Mouse (Mus musculus) left cerebral cortex, postnatal 4 days (tissue): ENCODE data around the gene Sema4b. TPM values are rescaled to one million over a fixed set of nuclear protein-coding genes. Genes with fewer than 3 reads are reported as not detected.

Experiments used
- DNase-seq: peaks from one replicate; pipeline ENCODE4 v3.0.0-alpha.2; 2022
- intact Hi-C: fragments of 180-260 bp; cut with DNase I; formaldehyde crosslinking; loops from one replicate; pipeline ENCODE4 v1.15.1; 2025
- total RNA-seq, 2 experiments: library from RNA; stranded (reverse); gene quantifications; 2 replicates each; pipeline ENCODE4 v1.2.3; 2021

Sema4b gene
- total RNA-seq, 2 experiments from 2014 or later = 31.4 to 33.9 TPM

DNA sequence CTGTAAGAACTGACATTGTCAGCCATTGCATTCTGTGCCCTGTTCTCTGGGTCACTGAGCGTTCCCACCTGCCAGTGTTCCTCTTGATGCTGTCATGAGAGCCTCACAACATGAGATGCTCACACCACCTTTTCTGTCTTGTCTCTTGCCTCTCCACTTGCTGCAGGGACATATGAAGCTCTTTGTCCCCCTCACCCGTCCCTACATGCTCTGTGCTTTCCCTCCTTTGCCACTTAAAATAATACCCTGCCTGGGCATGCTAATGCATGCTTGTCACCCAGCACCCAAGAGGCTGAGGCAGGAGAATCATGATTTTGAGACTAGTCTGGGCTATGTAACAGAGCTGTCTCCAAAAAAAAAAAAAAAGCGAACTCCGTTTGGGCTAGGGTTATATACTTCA, 24.3 kb downstream of the Sema4b start:
- intact Hi-C loops = no loop called here
- no peak for DNase-seq

GRCm38 (mm10) chr7:80213604-80214003, 27.0 kb downstream of the Sema4b start:
- no peak for DNase-seq
- intact Hi-C loops = no loop called here

DNA sequence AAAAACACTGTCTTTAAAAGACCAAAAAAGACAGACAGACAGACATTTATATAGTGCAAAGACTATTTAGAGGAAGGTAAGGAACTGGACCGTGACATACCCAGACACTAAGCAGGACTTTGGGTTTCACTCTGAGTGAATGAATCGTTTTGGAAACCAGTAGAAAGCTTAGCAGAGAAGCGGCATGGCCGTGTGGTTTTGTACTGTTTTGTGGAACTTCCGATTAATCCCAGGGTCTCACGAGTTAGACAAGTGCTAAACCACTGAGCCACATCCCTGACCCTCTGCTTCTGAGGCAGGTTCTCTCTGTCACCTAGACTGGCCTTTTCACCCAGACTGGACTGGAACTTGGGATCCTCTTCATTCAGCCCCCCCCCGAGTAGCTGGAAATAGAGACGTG, 27.8 kb downstream of the Sema4b start:
- intact Hi-C loops = no loop called here
- DNase-seq = no peak

GRCm38 (mm10) chr7:80215398-80215797, 28.8 kb downstream of the Sema4b start:
- intact Hi-C loops = loop anchor here (5.0 kb wide), 1 partner anchor 73 kb away; no protein-coding TSS in a partner anchor
- DNase-seq = peak; percentile 88

DNA sequence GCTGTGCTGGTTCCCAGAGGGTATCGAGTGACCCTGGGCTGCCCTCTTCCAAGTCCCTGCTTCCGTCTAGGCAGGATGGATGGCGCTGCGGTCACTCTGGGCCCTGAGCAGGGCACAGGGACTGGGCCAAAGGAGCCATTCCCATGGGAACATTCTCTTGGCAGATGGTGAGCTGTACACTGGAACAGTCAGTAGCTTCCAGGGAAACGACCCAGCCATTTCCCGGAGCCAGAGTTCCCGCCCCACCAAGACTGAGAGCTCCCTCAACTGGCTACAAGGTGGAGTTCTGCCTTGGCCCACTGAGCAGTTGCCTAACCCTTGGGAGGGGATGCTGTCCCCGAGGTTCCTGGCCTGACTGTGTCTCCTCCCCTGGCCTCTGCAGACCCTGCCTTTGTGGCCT, 29.9 kb downstream of the Sema4b start:
- intact Hi-C loops = loop anchor here (5.0 kb wide), 1 partner anchor 74 kb away; no protein-coding TSS in a partner anchor

GRCm38 (mm10) chr7:80218666-80219065, 32.0 kb downstream of the Sema4b start:
- intact Hi-C loops = loop anchor here (5.0 kb wide), 1 partner anchor 76 kb away; no protein-coding TSS in a partner anchor
- no peak for DNase-seq

More for the DNA sequence above, 29.9 kb downstream of the Sema4b start:
- DNase-seq = peak; percentile 81

DNA sequence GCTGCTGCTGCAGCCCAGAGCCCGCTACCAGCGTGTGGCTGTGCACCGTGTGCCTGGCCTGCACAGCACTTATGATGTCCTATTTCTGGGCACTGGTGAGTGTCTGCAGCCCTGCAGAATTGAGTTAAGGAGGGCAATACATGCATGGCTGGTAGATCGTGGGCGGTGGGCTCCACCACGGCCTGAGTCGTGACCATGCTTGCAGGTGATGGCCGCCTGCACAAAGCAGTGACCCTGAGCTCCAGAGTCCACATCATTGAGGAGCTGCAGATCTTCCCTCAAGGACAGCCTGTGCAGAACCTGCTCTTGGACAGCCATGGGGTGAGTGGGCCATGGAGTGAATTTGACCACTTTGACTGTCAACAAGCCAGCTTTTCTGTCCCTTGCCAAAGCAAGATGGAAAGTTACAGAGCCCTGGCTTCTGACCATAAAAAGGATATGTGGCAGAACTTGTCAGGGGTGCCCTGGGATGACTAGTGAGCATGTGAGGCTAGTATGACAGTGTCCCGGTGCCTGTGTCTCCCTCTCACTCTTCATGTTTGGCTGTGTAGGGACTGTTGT, 33.7 kb downstream of the Sema4b start:
- intact Hi-C loops = no loop called here
- DNase-seq = no peak

DNA sequence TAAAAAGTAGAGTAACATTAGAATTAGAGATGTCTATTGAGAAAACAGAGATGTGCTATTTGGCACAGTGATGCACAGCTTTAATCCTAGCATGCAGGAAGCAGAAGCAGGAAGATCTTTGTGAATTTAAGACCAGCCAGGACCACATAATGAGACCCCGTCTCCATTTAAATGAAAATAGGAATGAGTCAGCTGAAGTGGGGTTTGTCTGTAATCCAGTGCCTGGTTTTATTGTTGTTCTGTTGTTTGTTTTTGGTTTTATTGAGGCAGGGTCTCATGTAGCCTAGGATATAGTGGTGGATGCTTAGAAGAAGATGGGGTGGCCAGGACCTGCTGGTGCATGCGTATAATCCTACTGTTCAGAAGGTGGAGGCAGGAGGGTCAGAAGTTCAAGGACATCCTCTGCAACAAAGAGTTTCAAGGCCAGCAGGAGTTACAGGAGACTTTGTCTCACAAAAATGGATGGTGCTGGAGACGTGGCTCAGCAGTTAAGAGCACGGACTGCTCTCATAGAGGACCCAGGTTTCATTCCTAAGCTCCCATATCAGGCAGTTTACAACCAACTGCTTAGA, 34.6 kb downstream of the Sema4b start:
- intact Hi-C loops = no loop called here
- no peak for DNase-seq

DNA sequence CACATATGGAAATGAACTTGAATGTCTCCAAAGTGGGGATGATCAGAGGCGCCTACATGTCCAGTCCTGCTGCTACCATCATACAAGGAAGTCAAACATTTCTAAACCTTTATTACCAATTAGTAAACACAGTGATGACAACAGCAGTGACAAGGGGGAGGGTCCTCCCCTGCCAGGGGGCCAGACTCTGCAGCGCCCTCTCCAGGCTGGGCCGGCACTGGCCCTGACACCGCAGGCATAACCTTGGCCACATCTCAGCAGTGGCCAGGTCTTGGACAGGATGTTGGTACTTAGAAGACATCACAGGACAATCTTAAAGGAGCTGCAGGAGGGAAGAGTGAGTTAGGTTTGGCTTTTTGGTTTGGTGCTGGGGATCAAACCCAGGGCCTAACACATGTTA, 40.4 kb downstream of the Sema4b start:
- no peak for DNase-seq
- intact Hi-C loops = no loop called here

- no peak for DNase-seq
- intact Hi-C loops = no loop called here
These were observed 43.6 kb downstream of the Sema4b start for GRCm38 (mm10) chr7:80230196-80230595.

DNA sequence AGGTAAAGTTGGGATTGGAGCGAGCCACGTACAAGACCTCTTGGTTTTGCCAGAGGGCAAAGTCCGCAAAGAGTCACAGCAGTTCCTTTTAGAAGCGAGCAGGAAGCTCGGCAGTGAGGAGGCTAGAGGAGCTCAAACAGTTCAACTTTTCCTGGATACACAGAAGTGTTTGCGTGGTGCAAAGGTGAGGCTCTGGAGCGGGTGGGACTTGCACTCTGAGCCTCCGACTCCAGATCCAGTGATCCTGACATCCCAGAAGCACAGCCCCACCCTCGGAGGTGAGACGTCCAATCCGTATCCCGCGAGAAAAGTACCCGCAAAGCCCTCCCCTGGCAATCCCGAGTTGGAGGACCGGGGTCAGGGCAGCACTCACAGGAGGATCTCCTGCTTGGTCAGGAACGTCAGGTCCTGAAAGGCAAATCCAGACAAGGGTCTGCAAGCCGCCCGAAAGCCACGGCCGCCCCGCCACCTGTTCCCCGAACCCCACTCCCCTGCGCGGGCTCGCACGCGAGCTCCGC, 45.4 kb downstream of the Sema4b start:
- intact Hi-C loops = no loop called here
- no peak for DNase-seq

- intact Hi-C loops = no loop called here
- DNase-seq = peak; percentile 93
These were observed 45.9 kb downstream of the Sema4b start, which contains the start of the genes Cib1 and Gdpgp1 for GRCm38 (mm10) chr7:80232489-80233029. Gene Cib1 (minus strand): TSS chr7:80232813. Gene Gdpgp1 (plus strand): TSS chr7:80232865.

DNA sequence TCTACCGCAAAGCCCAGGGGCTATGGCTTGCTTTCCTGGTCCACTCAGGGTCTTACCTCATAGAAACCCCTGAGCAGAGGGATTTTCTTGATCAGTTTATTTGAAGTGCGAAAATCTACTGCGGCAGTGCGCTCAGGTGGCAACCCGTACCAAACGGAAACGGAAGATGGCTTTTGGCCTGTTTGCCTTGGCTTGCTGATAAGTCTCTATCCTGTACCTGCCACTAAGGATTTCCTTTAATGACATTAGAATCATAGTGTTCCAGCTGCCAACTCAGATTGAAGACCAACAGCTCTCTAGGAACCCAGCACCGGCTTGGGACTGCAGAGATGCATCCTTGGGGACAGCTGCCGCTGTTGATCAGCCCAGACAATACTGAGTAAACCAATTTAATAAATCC, 47.2 kb downstream of the Sema4b start:
- intact Hi-C loops = no loop called here
- DNase-seq = no peak

DNA sequence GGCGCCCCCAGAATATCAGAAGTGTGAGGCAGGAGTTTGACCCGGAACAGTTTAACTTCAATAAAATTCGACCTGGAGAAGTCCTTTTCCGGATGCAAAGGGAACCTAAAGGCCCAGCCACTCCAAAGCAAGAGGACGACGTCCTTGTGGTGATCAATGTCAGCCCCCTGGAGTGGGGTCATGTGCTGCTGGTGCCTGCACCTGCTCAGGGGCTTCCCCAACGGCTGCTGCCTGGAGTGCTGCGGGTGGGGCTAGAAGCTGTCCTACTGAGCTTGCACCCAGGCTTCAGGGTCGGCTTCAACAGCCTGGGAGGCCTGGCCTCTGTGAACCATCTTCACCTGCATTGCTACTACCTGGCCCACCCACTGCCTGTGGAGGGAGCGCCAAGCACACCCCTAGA, 51.9 kb downstream of the Sema4b start:
- no peak for DNase-seq
- intact Hi-C loops = no loop called here

- intact Hi-C loops = no loop called here
- DNase-seq = no peak
These were observed 55.0 kb downstream of the Sema4b start for GRCm38 (mm10) chr7:80241661-80242060.

DNA sequence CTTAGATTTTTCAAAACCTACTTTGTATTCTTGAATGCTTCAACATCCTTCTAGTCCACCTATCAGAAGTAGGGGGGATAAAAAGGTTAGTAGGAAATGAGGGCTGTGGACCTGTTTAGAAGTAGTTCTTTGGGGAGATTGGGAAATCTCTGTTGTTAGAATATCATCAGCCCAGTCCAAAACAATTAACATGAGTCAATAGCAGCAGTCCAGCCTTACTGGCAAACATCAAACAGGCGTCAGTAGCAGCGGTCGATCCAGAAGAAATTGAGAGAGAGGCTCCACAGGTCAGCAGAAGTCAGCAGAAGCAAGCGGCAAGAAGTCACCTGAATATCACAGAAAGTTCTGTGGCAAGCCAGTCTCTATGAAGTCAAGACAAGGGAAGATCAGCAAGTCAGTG, 58.2 kb downstream of the Sema4b start:
- no peak for DNase-seq
- intact Hi-C loops = no loop called here

DNA sequence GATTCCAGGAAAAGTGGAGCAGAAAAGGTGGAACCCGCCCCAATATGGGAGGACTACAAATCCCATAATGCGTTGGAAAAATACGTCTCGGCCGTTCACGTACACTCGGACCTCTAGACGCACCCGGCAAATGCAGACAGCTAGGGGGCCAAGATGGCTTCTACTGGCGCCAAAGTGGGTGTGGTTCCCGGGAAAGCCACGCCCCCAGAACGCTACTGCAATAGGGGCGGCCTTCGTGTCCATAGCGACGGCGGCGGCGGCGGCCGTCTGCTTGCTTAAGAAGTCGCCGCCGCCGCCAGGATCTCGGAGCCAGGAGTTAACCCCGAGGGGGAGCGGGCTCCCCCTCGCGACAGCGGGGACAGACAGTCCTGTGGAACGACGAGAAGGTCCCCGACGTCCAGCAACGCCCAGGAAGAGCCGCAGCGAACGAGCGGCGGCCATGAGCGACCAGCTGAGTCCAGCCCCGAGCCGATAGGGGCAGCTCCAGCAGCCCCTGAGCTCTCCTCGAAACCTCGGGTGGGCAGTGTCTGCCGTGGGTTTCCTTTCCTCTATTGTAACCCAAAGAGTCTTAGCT, 59.6 kb downstream of the Sema4b start, which contains the start of gene Ttll13:
TSS of gene Ttll13 (plus strand) at position 229 of the 574 bp plus-strand sequence.
- intact Hi-C loops = no loop called here
- DNase-seq = peak; percentile 99

- no peak for DNase-seq
- intact Hi-C loops = no loop called here
These were observed 60.2 kb downstream of the Sema4b start for GRCm38 (mm10) chr7:80246859-80247258.

DNA sequence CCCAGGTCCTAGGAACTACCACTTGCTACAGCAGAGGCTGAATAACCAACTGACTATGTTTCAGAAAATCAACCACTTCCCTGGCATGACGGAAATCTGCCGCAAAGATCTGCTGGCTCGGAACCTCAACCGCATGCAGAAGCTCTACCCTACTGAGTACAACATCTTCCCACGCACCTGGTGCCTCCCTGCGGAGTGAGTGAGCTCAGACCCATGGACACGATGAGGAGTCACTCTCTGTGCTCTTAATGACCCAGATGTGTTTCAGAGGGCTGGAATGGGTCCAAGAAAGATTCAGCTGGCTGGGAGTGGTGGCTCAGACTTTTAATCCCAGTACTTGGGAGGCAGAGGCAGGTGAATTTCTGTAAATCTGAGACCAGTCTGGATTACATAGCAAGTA, 65.8 kb downstream of the Sema4b start:
- no peak for DNase-seq
- intact Hi-C loops = no loop called here

- DNase-seq = no peak
- intact Hi-C loops = no loop called here
These were observed 66.2 kb downstream of the Sema4b start for GRCm38 (mm10) chr7:80252886-80253285.

GRCm38 (mm10) chr7:80255981-80256380, 69.3 kb downstream of the Sema4b start:
- intact Hi-C loops = no loop called here
- DNase-seq = no peak

GRCm38 (mm10) chr7:80257706-80258105, 71.1 kb downstream of the Sema4b start:
- DNase-seq = no peak
- intact Hi-C loops = no loop called here
